Mouse (Mus musculus) MEL (cell line): ENCODE data around the gene Angptl4. TPM values are rescaled to one million over a fixed set of nuclear protein-coding genes. Genes with fewer than 3 reads are reported as not detected.
A peak's percentile ranks its signal among the peaks of the same experiment; 100 is the strongest.

ENCODE experiments used
- DNase-seq: peaks from one replicate; pipeline ENCODE4 v3.0.0; 2011; ENCODE audit warnings: low read depth, low spot score
- H3K27ac ChIP-seq: 2 replicates; pipeline ENCODE4 v1.5.1; 2012; ENCODE audit warnings: low read depth, mild to moderate bottlenecking, control low read depth, low read length, moderate library complexity; ENCODE audit not compliant: control insufficient read depth
- H3K27me3 ChIP-seq, 2 experiments: fragments of 150-350 bp in 1 of 2; sonication (generic) in 1 of 2; 2 replicates each; pipeline ENCODE4 v1.6.1; 2012; ENCODE audit warnings: low read length in 2 of 2, mild to moderate bottlenecking in 2 of 2, improper control_type of control experiment in 1 of 2, moderate library complexity in 1 of 2; ENCODE audit not compliant: insufficient read depth in 2 of 2, control insufficient read depth in 1 of 2
- H3K36me3 ChIP-seq, 2 experiments: 2 replicates each; pipeline ENCODE4 v1.6.1; 2012 to 2014; ENCODE audit warnings: low read length in 2 of 2, improper control_type of control experiment in 1 of 2, inconsistent platforms in 1 of 2, mild to moderate bottlenecking in 1 of 2; ENCODE audit not compliant: insufficient read depth in 2 of 2, control insufficient read depth in 1 of 2
- H3K4me1 ChIP-seq, 2 experiments: fragments of 150-350 bp in 1 of 2; sonication (generic) in 1 of 2; 2 replicates each; pipeline ENCODE4 v1.6.1; 2012; ENCODE audit warnings: low read length in 2 of 2, improper control_type of control experiment in 1 of 2, mild to moderate bottlenecking in 1 of 2; ENCODE audit not compliant: insufficient read depth in 2 of 2, control insufficient read depth in 1 of 2
- H3K4me3 ChIP-seq, 2 experiments: fragments of 150-350 bp in 1 of 2; sonication (generic) in 1 of 2; 2 replicates each; pipeline ENCODE4 v1.5.1; 2012; ENCODE audit warnings: low read depth in 2 of 2, low read length in 2 of 2, mild to moderate bottlenecking in 2 of 2, moderate library complexity in 2 of 2, control low read depth in 1 of 2, improper control_type of control experiment in 1 of 2; ENCODE audit not compliant: control insufficient read depth in 1 of 2, insufficient read depth in 1 of 2
- H3K79me2 ChIP-seq: 2 replicates; pipeline ENCODE4 v1.6.1; 2012; ENCODE audit warnings: mild to moderate bottlenecking, low read length, moderate library complexity; ENCODE audit not compliant: control insufficient read depth, poor library complexity, insufficient read depth
- H3K9ac ChIP-seq: 2 replicates; pipeline ENCODE4 v1.6.1; 2012; ENCODE audit warnings: low read depth, mild to moderate bottlenecking, control low read depth, low read length, moderate library complexity; ENCODE audit not compliant: control insufficient read depth, poor library complexity, severe bottlenecking
- H3K9me3 ChIP-seq: fragments of 150-350 bp; sonication (generic); replicated peaks from 2 replicates; pipeline ENCODE4 v1.6.1; 2012; ENCODE audit warnings: mild to moderate bottlenecking, low read length, improper control_type of control experiment, moderate library complexity; ENCODE audit not compliant: insufficient read depth
- CHD1 ChIP-seq: IDR thresholded peaks from 2 replicates; pipeline ENCODE4 v1.6.1; 2012; ENCODE audit warnings: low read depth, mild to moderate bottlenecking, inconsistent platforms, low read length, improper control_type of control experiment
- CHD2 ChIP-seq: IDR thresholded peaks from 2 replicates; pipeline ENCODE4 v1.6.1; 2011; ENCODE audit warnings: low read length, improper control_type of control experiment
- ELF1 ChIP-seq: IDR thresholded peaks from 2 replicates; pipeline ENCODE4 v1.6.1; 2014; ENCODE audit warnings: low read depth, mild to moderate bottlenecking, inconsistent platforms, low read length, improper control_type of control experiment, moderate library complexity
- EP300 ChIP-seq, 2 experiments: IDR thresholded peaks; 2 replicates each; pipeline ENCODE4 v1.6.1; 2011; ENCODE audit warnings: improper control_type of control experiment in 2 of 2, low read length in 2 of 2, low read depth in 1 of 2, mild to moderate bottlenecking in 1 of 2
- JUND ChIP-seq: IDR thresholded peaks from 2 replicates; pipeline ENCODE4 v1.6.1; 2011; ENCODE audit warnings: low read depth, mild to moderate bottlenecking, improper control_type of control experiment, low read length
- KAT2A ChIP-seq: conservative IDR thresholded peaks from 2 replicates; pipeline ENCODE4 v1.6.1; 2012; ENCODE audit warnings: low read depth, low read length, improper control_type of control experiment, inconsistent platforms
- MAFK ChIP-seq: IDR thresholded peaks from 2 replicates; pipeline ENCODE4 v1.6.1; 2011; ENCODE audit warnings: low read depth, mild to moderate bottlenecking, low read length, improper control_type of control experiment, borderline replicate concordance
- MEF2A ChIP-seq: IDR thresholded peaks from 2 replicates; pipeline ENCODE4 v1.6.1; 2014; ENCODE audit warnings: low read depth, mild to moderate bottlenecking, inconsistent platforms, low read length, improper control_type of control experiment; ENCODE audit not compliant: poor library complexity, insufficient replicate concordance, severe bottlenecking; ENCODE audit errors: extremely low read depth
- MXI1 ChIP-seq: IDR thresholded peaks from 2 replicates; pipeline ENCODE4 v1.6.1; 2011; ENCODE audit warnings: mild to moderate bottlenecking, low read depth, low read length, improper control_type of control experiment
- MYB ChIP-seq: IDR thresholded peaks from 2 replicates; pipeline ENCODE4 v1.6.1; 2011; ENCODE audit warnings: mild to moderate bottlenecking, low read depth, low read length, improper control_type of control experiment
- MYC ChIP-seq: IDR thresholded peaks from 2 replicates; pipeline ENCODE4 v1.6.1; 2011; ENCODE audit warnings: low read depth, mild to moderate bottlenecking, low read length, improper control_type of control experiment, moderate library complexity
- NRF1 ChIP-seq: IDR thresholded peaks from 2 replicates; pipeline ENCODE4 v1.6.1; 2014; ENCODE audit warnings: low read depth, mild to moderate bottlenecking, inconsistent platforms, low read length, improper control_type of control experiment, moderate library complexity; ENCODE audit not compliant: poor library complexity, insufficient read depth, severe bottlenecking
- POLR2A ChIP-seq, 2 experiments: IDR thresholded peaks; 2 replicates each; pipeline ENCODE4 v1.6.1; 2011 to 2012; ENCODE audit warnings: low read length in 2 of 2, mild to moderate bottlenecking in 2 of 2, control low read depth in 1 of 2, improper control_type of control experiment in 1 of 2, low read depth in 1 of 2, moderate library complexity in 1 of 2; ENCODE audit not compliant: control insufficient read depth in 1 of 2, insufficient read depth in 1 of 2, poor library complexity in 1 of 2
- POLR2AphosphoS5 ChIP-seq: IDR thresholded peaks from 2 replicates; pipeline ENCODE4 v1.6.1; 2012; ENCODE audit warnings: low read depth, borderline replicate concordance, mild to moderate bottlenecking, inconsistent platforms, low read length, moderate library complexity, mixed read lengths
- RAD21 ChIP-seq: IDR thresholded peaks from 2 replicates; pipeline ENCODE4 v1.6.1; 2011; ENCODE audit warnings: mild to moderate bottlenecking, low read depth, low read length, improper control_type of control experiment
- RCOR1 ChIP-seq: IDR thresholded peaks from 2 replicates; pipeline ENCODE4 v1.6.1; 2012; ENCODE audit warnings: low read depth, mild to moderate bottlenecking, inconsistent platforms, low read length, improper control_type of control experiment
- TBP ChIP-seq: IDR thresholded peaks from 2 replicates; pipeline ENCODE4 v1.8.0; 2011; ENCODE audit warnings: low read depth, low read length, improper control_type of control experiment
- TCF12 ChIP-seq: IDR thresholded peaks from 2 replicates; pipeline ENCODE4 v1.6.1; 2014; ENCODE audit warnings: low read depth, mild to moderate bottlenecking, inconsistent platforms, low read length, improper control_type of control experiment, moderate library complexity
- ZC3H11A ChIP-seq: IDR thresholded peaks from 2 replicates; pipeline ENCODE4 v1.6.1; 2012; ENCODE audit warnings: low read depth, mild to moderate bottlenecking, inconsistent platforms, low read length, improper control_type of control experiment
- ZKSCAN1 ChIP-seq: IDR thresholded peaks from 2 replicates; pipeline ENCODE4 v1.6.1; 2012; ENCODE audit warnings: low read depth, mild to moderate bottlenecking, inconsistent platforms, low read length, improper control_type of control experiment, moderate library complexity
- ZMIZ1 ChIP-seq: IDR thresholded peaks from 2 replicates; pipeline ENCODE4 v1.6.1; 2012; ENCODE audit warnings: low read depth, mild to moderate bottlenecking, inconsistent platforms, low read length, improper control_type of control experiment, moderate library complexity
- polyA plus RNA-seq, 2 experiments: library from polyadenylated mRNA; stranded (reverse) in 1 of 2; unstranded in 1 of 2; fragments of >175 nt in 1 of 2; fragments of >200 nt in 1 of 2; gene quantifications; 2 replicates each; pipeline versions ENCODE4 v1.2.1 to v1.2.4; 2012; ENCODE audit warnings: low replicate concordance in 2 of 2, low read depth in 1 of 2; ENCODE audit not compliant: insufficient read length in 2 of 2, insufficient read depth in 1 of 2, missing spikeins in 1 of 2
- total RNA-seq: library from RNA; depleted of rRNA; stranded (reverse); fragments of 300-350 nt; gene quantifications from 2 replicates; pipeline ENCODE4 v1.2.3, GENCODE M21; 2012

Gene Angptl4
- total and polyA plus RNA-seq, 3 experiments: 13.5 to 15.8 TPM; not detected in 1

GRCm38 (mm10) chr17:33773426-33773825 lies 8.2 kb downstream of the Angptl4 start:
- H3K36me3 ChIP-seq: peaks cover 0 to 3% of the 10 kb centered on the region in 2 experiments; a peak in 1 of 4 replicates
- TF ChIP-seq MYB (no peak), CHD2 (no peak), MYC (no peak)
- no peak for DNase-seq
- no peak overlapping the region for H3K4me3 ChIP-seq
- no peak overlapping the region for H3K27ac ChIP-seq
- H3K9ac ChIP-seq: no peak overlapping the region
- H3K27me3 ChIP-seq: no peaks in the 10 kb centered on the region
- no peaks in the 10 kb centered on the region for H3K9me3 ChIP-seq
- no peaks in the 10 kb centered on the region for H3K79me2 ChIP-seq
- H3K4me1 ChIP-seq: no peaks in the 10 kb centered on the region

DNA sequence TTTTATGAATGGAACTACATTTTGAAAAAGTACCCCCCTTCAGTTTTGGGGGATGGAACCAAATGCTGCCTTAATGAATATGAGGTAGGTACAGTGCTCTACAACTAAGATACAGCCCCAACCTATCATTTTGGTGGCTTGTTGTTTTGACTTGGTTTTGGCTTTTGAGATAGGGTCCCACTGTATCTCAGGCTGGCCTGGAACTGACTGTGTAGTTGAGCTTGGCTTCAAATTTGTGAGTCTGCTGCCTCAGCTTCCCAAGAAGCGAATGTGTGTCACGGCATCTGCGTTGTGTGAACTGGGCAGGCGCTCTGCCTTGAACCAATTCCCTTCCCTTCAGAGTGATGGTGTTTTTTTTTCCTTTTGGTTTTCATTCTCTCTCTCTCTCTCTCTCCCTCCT lies 10.0 kb downstream of the Angptl4 start:
- Histone ChIP-seq H3K4me3 (no peak overlapping the region), H3K9ac (no peak overlapping the region), H3K27me3 (no peaks in the 10 kb centered on the region; a peak in 1 of 4 replicates), H3K4me1 (no peaks in the 10 kb centered on the region), H3K36me3 (peaks cover 0 to 3% of the 10 kb centered on the region in 2 experiments; a peak in 1 of 4 replicates), H3K27ac (no peak overlapping the region), H3K79me2 (no peaks in the 10 kb centered on the region), H3K9me3 (no peaks in the 10 kb centered on the region)
- TF ChIP-seq EP300 (IDR thresholded peaks at IDR 0.05; ENCODE audit: low read depth in 1 of 2, low read length in 2 of 2) (no peak), MYC (no peak), ZC3H11A (no peak), MXI1 (no peak), MEF2A (no peak), RAD21 (no peak), MYB (no peak), KAT2A (no peak), MAFK (no peak), ZMIZ1 (peak; percentile 82; the same call in 1 of the 2 replicates), NRF1 (no peak), POLR2A (IDR thresholded peaks at IDR 0.05; ENCODE audit: control insufficient read depth in 1 of 2, insufficient read depth in 1 of 2, low read depth in 1 of 2, low read length in 2 of 2, poor library complexity in 1 of 2) (peak in 1 of 2 experiments; percentile 59; a peak in 2 of 4 replicates), TBP (peak; percentile 77), TCF12 (no peak), ZKSCAN1 (no peak), RCOR1 (no peak), CHD1 (no peak), ELF1 (no peak), POLR2AphosphoS5 (no peak), JUND (no peak)
- DNase-seq: peak; percentile 38
